Mouse (Mus musculus) liver, embryonic 14.5 days (tissue): ENCODE measurements at regions not wholly inside any gene's neighbourhood (a gene's known extent, or its start where the extent isn't known, plus 50 kb on each side); places are given as distances from the start of the nearest gene placed in this dataset.

Source experiments
- CTCF ChIP-seq: IDR thresholded peaks from 2 replicates; pipeline ENCODE4 v1.5.1; 2016; ENCODE audit warnings: antibody characterized with exemption, low read depth, control low read depth
- EP300 ChIP-seq: IDR thresholded peaks from 2 replicates; pipeline ENCODE4 v1.6.1; 2016; ENCODE audit warnings: antibody characterized with exemption, low read depth

- no peak for TF ChIP-seq EP300
- TF ChIP-seq CTCF, result no peak
Measured at GRCm38 (mm10) chr4:131036292-131036691, 92.1 kb downstream of the Matn1 start.
